Mouse (Mus musculus) cerebellum, postnatal 14 days (tissue): ENCODE measurements at regions not wholly inside any gene's neighbourhood (a gene's known extent, or its start where the extent isn't known, plus 50 kb on each side); places are given as distances from the start of the nearest gene placed in this dataset.
"Not testable (repeated sequence)": the region's sequence is repeated elsewhere in the genome, so short reads cannot be mapped to it uniquely, and the experiment has no call there.

Experiments
- DNase-seq, 2 experiments: peaks; one replicate each; pipeline ENCODE4 v3.0.0; 2021; ENCODE audit warnings: mixed read lengths in 2 of 2

GRCm38 (mm10) chr10:85731163-85731562, 98.1 kb upstream of the Pwp1 start:
- DNase-seq = not testable (repeated sequence)

- DNase-seq = peak; percentile 30 to 38
Observed at GRCm38 (mm10) chr10:85731796-85732388, 97.4 kb upstream of the Pwp1 start.

- no peak for DNase-seq
Observed at GRCm38 (mm10) chr10:85737796-85738195, 91.5 kb upstream of the Pwp1 start.

DNA sequence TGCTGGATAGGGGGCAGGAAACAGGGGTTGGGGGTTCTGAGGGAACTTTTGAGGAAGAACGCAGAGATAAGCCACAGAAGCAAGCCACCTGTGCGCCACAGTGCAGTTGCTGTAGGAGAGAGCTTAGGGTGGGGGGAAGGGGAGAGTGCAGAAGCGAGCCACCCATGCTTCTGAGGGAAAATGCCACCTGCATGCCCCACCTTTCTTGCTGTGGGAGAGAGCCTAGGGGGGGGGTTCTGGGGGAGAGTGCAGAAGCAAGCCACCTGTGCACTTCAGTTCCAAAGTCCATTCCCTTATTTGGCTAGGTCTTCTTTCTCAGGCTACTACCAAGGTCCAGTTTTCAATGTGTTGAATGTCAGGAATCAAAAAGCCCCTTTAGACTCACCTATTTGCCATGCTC, 90.3 kb upstream of the Pwp1 start:
- no peak for DNase-seq

GRCm38 (mm10) chr10:85739565-85739964, 89.7 kb upstream of the Pwp1 start:
- not testable (repeated sequence) for DNase-seq

DNA sequence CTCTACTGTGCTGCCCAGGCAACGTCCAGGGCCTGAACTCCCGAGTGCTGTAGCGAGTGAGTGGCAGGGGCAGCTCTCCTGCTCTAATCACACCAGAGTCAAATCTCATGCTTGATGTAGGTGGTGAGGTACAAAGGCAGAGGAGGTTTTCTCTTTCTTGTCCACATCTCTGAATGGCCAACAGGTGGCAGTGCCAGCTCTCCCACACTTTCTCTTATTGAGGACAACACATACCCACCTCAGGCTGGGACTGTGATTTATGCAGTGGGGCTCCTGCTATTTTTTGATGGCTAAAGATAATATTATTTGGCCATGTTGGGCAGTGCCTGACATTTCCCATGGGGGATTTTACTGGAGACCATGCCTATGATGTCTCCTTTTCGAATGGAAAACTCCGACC, 87.3 kb upstream of the Pwp1 start:
- no peak for DNase-seq

DNA sequence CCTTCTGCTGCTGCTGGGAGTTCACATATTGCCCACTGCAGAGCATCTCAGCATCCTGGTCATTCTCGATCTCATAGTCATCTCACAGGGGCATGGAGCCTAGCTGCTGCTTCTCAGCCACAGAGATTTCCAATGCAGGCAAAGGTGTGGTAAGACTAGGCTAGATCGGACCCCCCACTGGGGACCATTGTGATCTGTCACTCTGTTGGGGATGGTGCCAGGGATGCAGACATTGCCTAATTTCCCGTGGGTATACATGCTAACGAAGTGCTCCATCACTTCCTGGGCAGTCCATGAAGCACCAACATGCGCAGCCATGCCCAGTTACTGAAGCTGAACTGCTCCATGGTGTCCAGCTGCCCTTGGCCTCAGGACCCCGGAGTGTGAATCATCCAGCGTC, 83.9 kb upstream of the Pwp1 start:
- DNase-seq = peak; percentile 4 to 41

DNA sequence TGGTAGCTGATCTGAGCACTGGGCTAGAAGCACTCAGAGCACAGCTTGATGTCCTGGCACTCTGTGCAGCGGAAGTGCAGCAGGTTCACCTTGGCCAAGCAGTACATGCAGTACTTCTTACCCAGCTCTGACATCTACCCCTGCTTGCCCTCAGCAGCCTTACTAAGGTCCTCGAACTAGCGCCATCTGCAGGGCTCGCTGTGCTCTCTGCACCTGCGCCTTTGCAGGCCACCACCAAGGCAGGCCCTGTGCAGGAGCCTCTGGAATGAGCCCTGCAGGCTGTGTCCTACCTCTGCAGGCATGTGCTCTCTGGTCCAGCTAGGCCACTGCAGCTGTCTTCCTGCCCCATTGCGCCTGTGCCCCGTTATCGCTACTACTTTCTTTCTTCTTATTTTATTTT, 83.5 kb upstream of the Pwp1 start:
- not testable (repeated sequence) for DNase-seq

DNA sequence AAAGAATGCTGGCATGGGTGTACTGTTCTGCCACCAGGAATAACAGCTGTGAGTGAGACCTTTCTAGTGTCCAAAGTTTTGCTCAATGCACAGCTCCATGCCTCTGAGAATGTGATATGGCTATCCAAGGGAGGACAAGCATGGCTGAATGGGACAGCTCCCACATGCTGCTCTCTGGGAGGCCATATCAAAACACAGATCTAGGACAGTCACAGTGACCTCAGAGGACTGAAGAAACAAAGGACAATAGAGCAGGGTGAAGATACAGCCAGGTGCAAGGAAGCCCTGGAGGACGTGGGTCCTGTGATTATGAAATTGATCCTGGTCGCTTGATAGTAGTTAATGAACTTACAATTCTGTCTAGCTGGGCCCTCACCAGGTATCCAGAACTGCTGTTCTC, 79.7 kb upstream of the Pwp1 start:
- DNase-seq = not testable (repeated sequence)

DNA sequence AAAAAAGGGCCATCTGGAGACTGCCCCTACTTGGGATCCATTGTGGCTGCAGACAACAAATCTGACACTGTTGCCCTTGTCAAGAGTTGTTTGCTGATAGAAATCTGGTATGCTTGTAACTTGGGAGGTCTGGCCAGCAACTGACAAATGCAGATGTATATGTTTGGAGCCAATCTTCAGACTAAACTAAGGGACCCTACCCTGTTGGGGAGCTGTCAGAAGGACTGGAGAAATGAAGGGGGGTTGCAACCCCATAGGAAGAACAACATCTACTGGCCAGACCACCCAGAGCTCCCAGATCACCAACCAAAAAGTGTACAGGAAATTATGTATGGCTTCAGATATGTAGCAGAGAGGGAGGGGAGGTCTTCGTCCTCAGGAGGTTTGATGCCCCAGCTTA, 54.3 kb upstream of the Pwp1 start:
- DNase-seq = no peak
